Mouse (Mus musculus) hindbrain, embryonic 14.5 days (tissue): ENCODE measurements around the gene Kcnh3. TPM values are rescaled to one million over a fixed set of nuclear protein-coding genes. Genes with fewer than 3 reads are reported as not detected.

ENCODE experiments used
- ATAC-seq: fragments of 200-750 bp; cut with Nextera tagmentation; 2 replicates; pipeline ENCODE4 v1.8.0; 2017; ENCODE audit warnings: moderate number of reproducible peaks, mild to moderate bottlenecking, moderate TSS enrichment, moderate library complexity; ENCODE audit not compliant: low FRiP score
- DNase-seq: peaks from one replicate; pipeline ENCODE4 v3.0.0-alpha.2; 2015; ENCODE audit warnings: low spot score
- H3K27ac ChIP-seq: fragments of 300-500 bp; sonication (generic); 2 replicates; pipeline ENCODE4 v1.5.1; 2014; ENCODE audit warnings: mild to moderate bottlenecking, moderate library complexity
- H3K27me3 ChIP-seq: fragments of 300-500 bp; sonication (generic); 2 replicates; pipeline ENCODE4 v1.6.1; 2014; ENCODE audit warnings: mild to moderate bottlenecking, low read length, mixed read lengths; ENCODE audit not compliant: control insufficient read depth, insufficient read depth
- H3K36me3 ChIP-seq: fragments of 300-500 bp; sonication (generic); replicated peaks from 2 replicates; pipeline ENCODE4 v1.6.1; 2014; ENCODE audit not compliant: control insufficient read depth, insufficient read depth
- H3K4me1 ChIP-seq: fragments of 300-500 bp; sonication (generic); replicated peaks from 2 replicates; pipeline ENCODE4 v1.6.1; 2014; ENCODE audit warnings: antibody characterized with exemption, low read length, mixed read lengths; ENCODE audit not compliant: control insufficient read depth, insufficient read depth
- H3K4me2 ChIP-seq: fragments of 300-500 bp; sonication (generic); replicated peaks from 2 replicates; pipeline ENCODE4 v1.6.1; 2014; ENCODE audit warnings: mild to moderate bottlenecking, moderate library complexity
- H3K4me3 ChIP-seq: fragments of 300-500 bp; sonication (generic); replicated peaks from 2 replicates; pipeline ENCODE4 v1.5.1; 2014; ENCODE audit warnings: mild to moderate bottlenecking, low read length
- H3K9ac ChIP-seq: fragments of 300-500 bp; sonication (generic); 2 replicates; pipeline ENCODE4 v1.6.1; 2014
- H3K9me3 ChIP-seq: fragments of 300-500 bp; sonication (generic); 2 replicates; pipeline ENCODE4 v1.6.1; 2016; ENCODE audit warnings: low read length; ENCODE audit not compliant: control insufficient read depth
- WGBS: fragments of 180-500 bp; shearing (Covaris S2); extraction: QIAGEN DNeasy Blood & Tissue Kit; methylation state at CpG from one replicate; pipeline ENCODE4 v1.1.7; 2014; 5-methylcytosine and 5-hydroxymethylcytosine counted together
- polyA plus RNA-seq: library from polyadenylated mRNA; unstranded; fragments of >200 nt; fragmentation: Nextera tagmentation; extraction: Ambion mirVana; gene quantifications from 2 replicates; pipeline ENCODE4 v1.2.1, GENCODE M21; 2014

The Kcnh3 gene
- polyA plus RNA-seq, result 0.81 and 0.96 TPM in 2 replicates

- Histone ChIP-seq H3K36me3 (no peaks in the 10 kb centered on the region), H3K9me3 (no peaks in the 10 kb centered on the region), H3K27me3 (peaks cover 99% of the 10 kb centered on the region), H3K27ac (no peak within 1 kb of the TSS), H3K4me3 (peak within 1 kb of the TSS; percentile 34), H3K4me2 (peak within 1 kb of the TSS; percentile 55), H3K4me1 (peaks cover 24% of the 10 kb centered on the region), H3K9ac (no peak within 1 kb of the TSS)
- ATAC-seq, result 0 out of 2 replicates have a peak, but pooled peaks have one; percentile 57
- WGBS, result under 1% methylated on average over 66 of the region's 66 CpGs
- DNase-seq, result peak; percentile 28
Measured at GRCm38 (mm10) chr15:99224208-99224911, at the start of gene Kcnh3. Gene Kcnh3, plus strand, starts transcription at chr15:99224861.

GRCm38 (mm10) chr15:99179639-99180038 lies 45.0 kb upstream of the Kcnh3 start:
- no peak overlapping the region for H3K4me2 ChIP-seq
- H3K27ac ChIP-seq, result no peak overlapping the region
- H3K9me3 ChIP-seq, result no peaks in the 10 kb centered on the region
- WGBS, result 97% methylated on average over 1 of the region's 2 CpGs
- H3K4me3 ChIP-seq, result no peak overlapping the region
- ATAC-seq (no peak), DNase-seq (no peak)
- no peak overlapping the region for H3K9ac ChIP-seq
- no peaks in the 10 kb centered on the region for H3K27me3 ChIP-seq
- H3K36me3 ChIP-seq, result peaks cover 66% of the 10 kb centered on the region
- no peaks in the 10 kb centered on the region for H3K4me1 ChIP-seq

GRCm38 (mm10) chr15:99184217-99184914 lies 40.3 kb upstream of the Kcnh3 start:
- no peak overlapping the region for H3K27ac ChIP-seq
- no peak overlapping the region for H3K4me3 ChIP-seq
- peaks cover 85% of the 10 kb centered on the region for H3K36me3 ChIP-seq
- no peak for DNase-seq
- H3K4me2 ChIP-seq, result no peak overlapping the region
- H3K9me3 ChIP-seq, result no peaks in the 10 kb centered on the region
- WGBS, result 91% methylated on average over 9 of the region's 9 CpGs
- H3K4me1 ChIP-seq, result no peaks in the 10 kb centered on the region
- H3K9ac ChIP-seq, result no peak overlapping the region
- H3K27me3 ChIP-seq, result no peaks in the 10 kb centered on the region
- no peak for ATAC-seq

- 66% methylated on average over 10 of the region's 10 CpGs for WGBS
- ATAC-seq (no peak), DNase-seq (no peak)
- H3K36me3 ChIP-seq, result peaks cover 25% of the 10 kb centered on the region
- no peaks in the 10 kb centered on the region for H3K27me3 ChIP-seq
- H3K27ac ChIP-seq, result no peak overlapping the region
- H3K4me3 ChIP-seq, result no peak overlapping the region
- no peaks in the 10 kb centered on the region for H3K4me1 ChIP-seq
- no peak overlapping the region for H3K9ac ChIP-seq
- no peaks in the 10 kb centered on the region for H3K9me3 ChIP-seq
- no peak overlapping the region for H3K4me2 ChIP-seq
Measured at GRCm38 (mm10) chr15:99194358-99194757, 30.3 kb upstream of the Kcnh3 start.

GRCm38 (mm10) chr15:99195043-99195442 lies 29.6 kb upstream of the Kcnh3 start:
- H3K4me2 ChIP-seq, result no peak overlapping the region
- H3K27me3 ChIP-seq, result no peaks in the 10 kb centered on the region
- no peak overlapping the region for H3K9ac ChIP-seq
- H3K4me1 ChIP-seq, result no peaks in the 10 kb centered on the region
- no peaks in the 10 kb centered on the region for H3K9me3 ChIP-seq
- H3K4me3 ChIP-seq, result no peak overlapping the region
- ATAC-seq (no peak), DNase-seq (no peak)
- 49% methylated on average over 6 of the region's 6 CpGs for WGBS
- no peak overlapping the region for H3K27ac ChIP-seq
- peaks cover 31% of the 10 kb centered on the region for H3K36me3 ChIP-seq

DNA sequence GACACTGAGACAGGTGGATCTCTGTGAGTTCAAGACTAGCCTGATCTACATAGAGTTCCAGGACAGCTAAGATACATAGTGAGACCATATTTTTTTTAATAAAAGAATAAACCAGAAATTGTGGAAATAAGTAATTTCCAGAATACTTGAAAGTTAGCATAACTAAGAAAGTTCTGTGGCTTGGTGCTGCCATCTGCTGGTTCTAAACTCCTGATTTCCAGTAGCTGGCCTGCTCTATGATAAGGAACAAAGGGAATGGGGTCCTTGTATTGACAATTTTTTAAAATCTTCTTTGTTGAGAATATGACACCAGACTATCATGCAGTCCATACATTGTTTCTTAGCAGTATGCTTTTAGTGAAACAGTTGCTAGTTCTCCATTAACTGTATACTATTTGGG lies 25.9 kb upstream of the Kcnh3 start:
- H3K9me3 ChIP-seq, result no peaks in the 10 kb centered on the region
- peak; percentile 69 for DNase-seq
- H3K4me1 ChIP-seq, result no peaks in the 10 kb centered on the region
- H3K27me3 ChIP-seq, result no peaks in the 10 kb centered on the region
- no peak overlapping the region for H3K9ac ChIP-seq
- no peak overlapping the region for H3K4me2 ChIP-seq
- no peak overlapping the region for H3K4me3 ChIP-seq
- peaks cover 24% of the 10 kb centered on the region; the same call in 1 of the 2 replicates for H3K36me3 ChIP-seq
- no peak overlapping the region for H3K27ac ChIP-seq
- ATAC-seq, result no peak

GRCm38 (mm10) chr15:99205959-99206358 lies 18.7 kb upstream of the Kcnh3 start:
- H3K36me3 ChIP-seq, result peaks cover 59% of the 10 kb centered on the region
- DNase-seq (no peak), ATAC-seq (no peak)
- H3K9ac ChIP-seq, result no peak overlapping the region
- no peaks in the 10 kb centered on the region for H3K27me3 ChIP-seq
- no peaks in the 10 kb centered on the region for H3K9me3 ChIP-seq
- WGBS, result 72% methylated on average over 8 of the region's 8 CpGs
- H3K4me3 ChIP-seq, result no peak overlapping the region
- H3K27ac ChIP-seq, result no peak overlapping the region
- H3K4me1 ChIP-seq, result no peaks in the 10 kb centered on the region
- no peak overlapping the region for H3K4me2 ChIP-seq

DNA sequence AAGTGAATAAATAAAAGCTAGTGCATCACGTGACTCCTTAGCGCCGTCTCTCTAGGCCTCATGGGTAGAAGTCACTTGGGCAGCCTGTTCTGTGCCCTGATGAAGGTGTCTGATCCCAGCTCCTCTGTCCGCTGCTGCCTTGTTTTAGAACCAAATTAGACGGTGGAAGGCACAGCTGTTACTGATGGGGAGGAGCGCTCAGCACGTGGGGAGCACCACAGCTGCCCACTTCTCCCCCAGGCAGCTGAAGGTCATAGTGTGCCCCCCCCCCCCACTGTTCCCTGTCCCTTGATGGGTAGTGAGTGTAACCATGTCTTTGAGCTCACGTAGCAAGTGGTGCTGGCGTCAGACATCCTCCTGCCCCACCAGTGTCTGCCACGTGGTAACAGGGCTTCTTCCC lies 11.5 kb upstream of the Kcnh3 start:
- Histone ChIP-seq H3K4me2 (no peak overlapping the region), H3K4me1 (no peaks in the 10 kb centered on the region), H3K9ac (no peak overlapping the region), H3K36me3 (peaks cover 65% of the 10 kb centered on the region), H3K4me3 (no peak overlapping the region), H3K27me3 (0 out of 2 replicates have a peak, but pooled peaks cover 4% of the 10 kb centered on the region), H3K27ac (no peak overlapping the region), H3K9me3 (no peaks in the 10 kb centered on the region)
- 86% methylated on average over 10 of the region's 10 CpGs for WGBS
- no peak for DNase-seq
- ATAC-seq, result no peak

DNA sequence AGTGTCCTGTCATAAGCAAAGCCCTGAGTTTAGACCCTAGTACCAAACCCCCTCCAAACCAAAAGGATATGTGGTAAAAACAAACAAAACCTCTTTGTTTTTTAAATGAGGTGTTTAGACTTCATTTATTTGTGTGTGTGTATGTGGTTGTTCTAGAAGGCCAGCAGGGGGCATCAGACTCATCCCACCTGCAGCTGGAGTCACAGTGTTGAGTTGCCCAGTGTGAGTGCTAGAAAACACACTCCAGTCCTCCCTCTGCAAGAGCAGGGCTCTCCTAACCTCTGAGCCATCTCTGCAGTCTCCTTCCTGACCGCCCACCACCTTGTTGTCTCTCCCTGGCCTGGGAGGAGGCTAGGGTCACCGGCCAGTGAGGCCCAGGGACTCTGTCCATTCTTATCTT lies 9.7 kb upstream of the Kcnh3 start:
- Histone ChIP-seq H3K36me3 (peaks cover 50% of the 10 kb centered on the region), H3K9me3 (no peaks in the 10 kb centered on the region), H3K27ac (no peak overlapping the region), H3K27me3 (0 out of 2 replicates have a peak, but pooled peaks cover 10% of the 10 kb centered on the region), H3K4me1 (no peaks in the 10 kb centered on the region), H3K4me3 (no peak overlapping the region), H3K4me2 (no peak overlapping the region), H3K9ac (no peak overlapping the region)
- 91% methylated on average over 2 of the region's 2 CpGs for WGBS
- DNase-seq (no peak), ATAC-seq (no peak)
